Mouse (Mus musculus) hindbrain, embryonic 10.5 days (tissue): Measurements from ENCODE around the gene Nsun4. TPM values are rescaled to one million over a fixed set of nuclear protein-coding genes. Genes with fewer than 3 reads are reported as not detected.

Source experiments
- DNase-seq: peaks from one replicate; pipeline ENCODE4 v3.0.0-alpha.2; 2017; ENCODE audit warnings: low spot score
- H3K27ac ChIP-seq: fragments of 300-500 bp; sonication (generic); 2 replicates; pipeline ENCODE4 v1.5.1; 2016; ENCODE audit warnings: mild to moderate bottlenecking, moderate library complexity
- H3K27me3 ChIP-seq: fragments of 300-500 bp; sonication (generic); 2 replicates; pipeline ENCODE4 v1.6.1; 2016; ENCODE audit warnings: mild to moderate bottlenecking; ENCODE audit not compliant: poor library complexity, insufficient read depth, severe bottlenecking
- H3K36me3 ChIP-seq: fragments of 300-500 bp; sonication (generic); 2 replicates; pipeline ENCODE4 v1.6.1; 2016; ENCODE audit warnings: mild to moderate bottlenecking, moderate library complexity
- H3K4me1 ChIP-seq: fragments of 300-500 bp; sonication (generic); replicated peaks from 2 replicates; pipeline ENCODE4 v1.6.1; 2016; ENCODE audit warnings: mild to moderate bottlenecking
- H3K4me3 ChIP-seq: fragments of 300-500 bp; sonication (generic); 2 replicates; pipeline ENCODE4 v1.5.1; 2016; ENCODE audit warnings: mild to moderate bottlenecking, moderate library complexity
- H3K9me3 ChIP-seq: fragments of 300-500 bp; sonication (generic); 2 replicates; pipeline ENCODE4 v1.6.1; 2016; ENCODE audit warnings: mild to moderate bottlenecking, moderate library complexity
- WGBS: fragments of 180-500 bp; shearing (Covaris S2); methylation state at CpG from one replicate; pipeline ENCODE4 v1.1.7; 2016; 5-methylcytosine and 5-hydroxymethylcytosine counted together
- polyA plus RNA-seq: library from polyadenylated mRNA; unstranded; fragments of >200 nt; fragmentation: Nextera tagmentation; extraction: Ambion mirVana; gene quantifications from 2 replicates; pipeline ENCODE4 v1.2.1, GENCODE M21; 2016

Gene Nsun4
- polyA plus RNA-seq, 1 experiment from 2014 or later: 19.6 TPM

DNA sequence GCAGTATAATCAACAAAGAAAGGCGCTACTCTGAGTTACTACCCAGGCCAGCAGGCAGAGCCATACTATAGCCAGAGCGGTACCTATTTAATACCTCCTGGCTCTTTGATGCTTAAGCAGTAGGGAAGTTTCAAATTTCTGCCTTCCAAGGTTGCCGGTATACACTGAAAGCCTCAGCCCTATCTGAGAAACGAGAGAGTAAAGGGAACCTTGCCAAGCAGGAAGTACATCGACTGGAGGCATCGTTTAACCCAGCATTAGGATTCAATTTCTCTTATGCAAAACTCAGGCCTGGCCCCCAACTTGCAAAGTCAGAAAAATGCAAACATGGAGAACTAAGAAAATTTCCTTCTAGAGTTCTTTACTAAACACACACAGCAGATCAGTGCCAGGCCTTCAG, 16.4 kb upstream of the Nsun4 start:
- WGBS: 92% methylated on average over 6 of the region's 6 CpGs
- H3K27me3 ChIP-seq: no peaks in the 10 kb centered on the region
- peaks cover 19% of the 10 kb centered on the region for H3K4me1 ChIP-seq
- H3K4me3 ChIP-seq: no peak overlapping the region
- H3K9me3 ChIP-seq: no peaks in the 10 kb centered on the region
- H3K27ac ChIP-seq: no peak overlapping the region
- DNase-seq: no peak
- peaks cover 56% of the 10 kb centered on the region for H3K36me3 ChIP-seq

DNA sequence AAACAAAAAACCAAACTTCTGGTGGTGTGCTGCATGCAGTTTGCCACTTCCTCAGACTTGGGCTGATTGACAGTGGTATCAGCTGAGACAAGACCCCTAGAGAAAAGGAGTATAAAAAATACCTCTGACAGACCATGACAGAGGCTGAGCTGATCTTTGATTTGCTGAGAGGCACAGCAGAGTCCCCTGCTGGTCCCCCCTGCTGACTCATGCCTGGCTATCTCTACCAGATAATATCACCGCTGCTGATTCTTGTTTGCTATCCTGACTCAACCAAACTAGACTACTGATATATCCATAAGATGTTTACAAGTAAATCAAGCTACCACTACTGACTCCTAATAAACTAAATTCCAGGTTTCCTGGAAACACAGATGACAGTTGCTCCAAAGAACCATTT, 10.2 kb upstream of the Nsun4 start:
- H3K36me3 ChIP-seq: peaks cover 40% of the 10 kb centered on the region
- WGBS: 42% methylated on average over 1 of the region's 1 CpGs

DNA sequence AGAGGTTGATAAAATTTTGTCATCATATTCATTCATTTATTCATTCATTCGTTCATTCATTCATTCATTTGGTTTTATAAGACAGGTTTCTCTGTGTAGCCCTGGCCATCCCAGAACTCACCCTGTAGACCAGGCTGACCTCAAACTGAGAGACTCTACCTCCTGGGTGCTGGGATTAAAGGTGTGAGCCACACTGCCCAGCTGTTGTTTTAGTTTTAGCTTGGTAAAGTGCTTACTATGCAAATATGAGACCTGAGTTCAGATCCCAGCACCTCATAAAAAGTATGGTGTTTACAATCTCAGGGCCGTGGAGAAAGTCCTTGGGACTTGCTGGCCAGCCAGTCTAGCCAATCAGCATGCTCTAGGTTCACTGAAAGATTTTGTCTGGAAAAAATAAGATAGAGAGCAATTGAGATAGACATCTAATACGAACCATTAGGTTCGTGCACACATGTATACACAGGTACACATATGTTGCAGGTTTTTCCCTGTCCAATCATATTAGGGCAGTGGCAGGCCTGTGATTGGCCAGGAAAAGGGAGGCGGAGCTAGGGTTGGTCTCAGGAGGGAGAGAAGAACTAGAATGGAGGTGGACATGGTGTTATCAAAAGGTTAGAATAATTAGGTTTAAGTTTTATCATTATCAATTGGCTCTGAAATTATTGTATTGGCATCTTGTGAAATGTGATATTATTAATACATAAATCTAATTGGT, 5.5 kb upstream of the Nsun4 start:
- Histone ChIP-seq H3K27ac (no peak overlapping the region), H3K9me3 (no peaks in the 10 kb centered on the region), H3K4me3 (no peak overlapping the region), H3K4me1 (0 out of 2 replicates have a peak, but pooled peaks cover 3% of the 10 kb centered on the region), H3K27me3 (no peaks in the 10 kb centered on the region), H3K36me3 (no peaks in the 10 kb centered on the region)
- WGBS: 77% methylated on average over 5 of the region's 5 CpGs
- DNase-seq: no peak

More for the DNA sequence above, 10.2 kb upstream of the Nsun4 start:
- no peak for DNase-seq
- H3K4me1 ChIP-seq: no peaks in the 10 kb centered on the region
- H3K4me3 ChIP-seq: no peak overlapping the region
- no peaks in the 10 kb centered on the region for H3K27me3 ChIP-seq
- no peaks in the 10 kb centered on the region for H3K9me3 ChIP-seq
- H3K27ac ChIP-seq: no peak overlapping the region

DNA sequence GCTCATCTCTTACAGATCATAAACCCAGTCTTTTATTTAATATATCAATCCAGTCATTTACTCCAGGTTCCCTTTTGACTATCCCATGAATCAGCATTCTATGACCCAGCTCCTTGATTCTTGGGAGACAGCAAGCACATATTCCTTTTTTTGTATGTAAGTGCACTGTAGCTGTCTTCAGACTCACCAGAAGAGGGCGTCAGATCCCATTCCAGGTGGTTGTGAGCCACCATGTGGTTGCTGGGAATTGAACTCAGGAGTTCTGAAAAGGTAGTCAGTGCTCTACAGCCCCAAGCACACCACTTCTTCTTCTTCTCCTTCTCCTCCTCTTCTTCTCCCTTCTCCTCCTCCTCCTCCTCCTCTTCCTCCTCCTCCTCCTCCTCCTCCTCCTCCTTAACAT, 3.9 kb upstream of the Nsun4 start:
- 3% methylated on average over 1 of the region's 1 CpGs for WGBS
- H3K27me3 ChIP-seq: no peaks in the 10 kb centered on the region
- DNase-seq: no peak
- H3K4me1 ChIP-seq: peaks cover 9% of the 10 kb centered on the region
- no peak overlapping the region for H3K27ac ChIP-seq
- no peak overlapping the region for H3K4me3 ChIP-seq
- H3K9me3 ChIP-seq: no peaks in the 10 kb centered on the region
- H3K36me3 ChIP-seq: no peaks in the 10 kb centered on the region

DNA sequence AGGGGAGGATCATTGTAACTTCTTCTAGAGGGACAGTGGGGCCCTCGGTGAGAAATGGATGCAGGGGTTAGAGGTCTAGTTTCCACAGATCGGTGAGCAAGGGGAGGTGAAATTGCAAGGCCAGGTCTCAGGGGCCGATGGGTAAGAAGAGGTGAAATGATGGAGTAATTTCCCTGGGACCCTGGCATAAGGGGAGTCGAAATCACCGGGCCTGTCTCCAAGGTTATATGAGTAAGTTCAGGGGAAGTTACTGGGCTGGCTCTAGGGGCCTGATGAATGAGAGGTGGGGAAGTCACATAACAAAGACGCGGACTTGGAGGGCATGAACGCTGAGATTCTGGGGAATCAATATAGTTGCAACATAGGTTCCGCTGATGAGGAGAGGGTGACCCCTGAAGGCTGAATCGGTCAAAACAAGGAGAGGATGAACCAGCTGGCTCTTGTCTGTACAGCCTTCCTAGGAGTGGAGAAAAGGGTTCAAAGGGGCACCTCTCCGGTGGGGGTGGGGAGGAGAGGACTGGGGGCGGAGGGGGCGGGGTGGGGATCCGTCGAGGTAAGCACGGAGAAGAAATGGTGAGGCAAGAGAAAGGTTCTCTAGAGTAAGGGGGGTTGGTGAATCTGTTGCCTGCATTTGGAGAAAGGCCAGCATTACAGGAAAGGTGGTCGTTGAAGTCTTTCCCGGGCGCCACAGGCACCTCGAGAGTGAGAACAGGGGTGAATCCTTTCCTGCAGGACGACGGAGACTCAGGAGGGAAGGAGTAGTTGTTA, 966 bp downstream of the Nsun4 start:
- Histone ChIP-seq H3K27ac (peak overlapping the region; percentile 88), H3K27me3 (no peaks in the 10 kb centered on the region), H3K4me3 (peak overlapping the region; percentile 61), H3K36me3 (peaks cover 13% of the 10 kb centered on the region), H3K4me1 (peaks cover 16% of the 10 kb centered on the region), H3K9me3 (no peaks in the 10 kb centered on the region)
- 11% methylated on average over 22 of the region's 22 CpGs for WGBS
- DNase-seq: peak; percentile 55

DNA sequence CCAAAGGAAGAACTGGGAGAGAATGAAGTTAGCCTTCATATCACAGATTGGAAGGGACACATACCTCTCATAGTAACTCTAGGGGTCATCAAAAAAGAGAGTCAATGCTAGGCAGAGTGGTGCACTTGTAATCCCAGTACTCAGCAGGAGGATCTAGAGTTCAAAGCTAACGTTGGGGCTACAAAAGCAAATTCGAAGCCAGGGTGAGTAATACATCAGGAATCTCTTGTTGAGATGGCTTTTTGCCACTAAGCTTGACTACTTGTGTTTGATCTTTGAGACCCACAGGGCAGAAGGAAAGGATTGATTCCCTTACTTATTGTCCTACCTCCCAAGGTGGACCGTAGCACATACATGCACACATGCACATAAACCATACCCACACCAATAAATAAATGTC, 4.5 kb downstream of the Nsun4 start:
- Histone ChIP-seq H3K9me3 (no peaks in the 10 kb centered on the region), H3K36me3 (peaks cover 24% of the 10 kb centered on the region), H3K4me3 (no peak overlapping the region), H3K27me3 (no peaks in the 10 kb centered on the region), H3K27ac (no peak overlapping the region), H3K4me1 (peaks cover 13% of the 10 kb centered on the region)
- DNase-seq: no peak
- WGBS: 83% methylated on average over 3 of the region's 3 CpGs

DNA sequence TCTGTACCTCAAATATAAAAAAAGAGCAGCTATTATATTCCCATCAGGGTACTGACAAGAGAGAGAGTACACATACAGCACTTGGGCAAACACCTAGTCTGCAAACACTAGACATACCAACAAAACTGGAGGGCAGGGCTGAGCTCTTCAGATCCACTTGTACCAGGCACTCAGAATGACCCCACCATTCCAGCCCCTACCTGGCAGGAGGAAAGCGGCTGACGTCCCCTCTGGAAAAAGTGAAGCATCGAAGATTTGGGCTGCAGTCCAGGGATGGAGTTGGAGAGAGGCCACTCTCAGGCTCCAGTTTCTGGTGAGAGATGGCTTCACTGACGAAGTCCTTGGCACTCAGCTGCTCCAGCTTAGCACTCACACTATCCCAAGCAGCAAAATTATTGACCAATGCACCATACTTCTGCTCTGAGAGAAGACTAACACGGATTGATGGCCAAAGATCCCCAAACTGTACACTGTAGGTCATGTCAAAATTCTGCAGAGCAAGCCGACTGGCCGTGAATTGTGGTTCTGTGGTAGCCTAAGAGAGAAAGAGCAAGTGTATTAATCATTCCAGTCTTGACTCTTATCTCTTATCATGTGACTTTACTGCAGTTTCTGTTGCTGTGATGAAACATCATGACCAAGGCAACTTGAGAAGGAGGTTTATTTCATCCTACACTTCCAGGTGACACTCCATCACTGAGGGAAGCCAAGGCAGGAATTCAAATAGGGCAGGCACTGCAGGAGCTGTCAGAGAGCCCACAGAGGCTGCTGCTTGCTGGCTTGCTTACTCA, 5.4 kb downstream of the Nsun4 start:
- H3K27me3 ChIP-seq: no peaks in the 10 kb centered on the region
- peaks cover 13% of the 10 kb centered on the region for H3K4me1 ChIP-seq
- H3K9me3 ChIP-seq: no peaks in the 10 kb centered on the region
- no peak overlapping the region for H3K4me3 ChIP-seq
- peaks cover 30% of the 10 kb centered on the region for H3K36me3 ChIP-seq
- WGBS: 84% methylated on average over 7 of the region's 7 CpGs
- H3K27ac ChIP-seq: no peak overlapping the region
- DNase-seq: no peak

DNA sequence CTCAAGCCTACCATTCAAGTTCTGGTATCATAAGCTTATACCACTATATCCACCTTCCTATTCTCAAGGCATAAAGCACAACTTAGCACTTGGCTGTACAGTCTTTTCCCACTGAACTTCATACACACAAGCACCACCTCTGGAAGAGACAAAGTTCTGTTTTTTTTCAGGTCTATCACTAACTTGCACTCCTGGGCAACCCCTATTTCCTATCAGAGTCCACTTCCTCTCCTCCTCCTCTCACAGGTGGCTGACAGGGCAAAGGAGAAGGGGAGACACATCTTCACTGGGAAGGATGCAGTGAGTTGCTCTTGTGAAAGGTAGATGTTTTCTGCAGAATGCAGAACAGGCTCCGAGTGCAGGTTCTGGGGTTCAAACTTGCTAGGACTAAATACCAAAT, 6.0 kb downstream of the Nsun4 start:
- no peaks in the 10 kb centered on the region for H3K9me3 ChIP-seq
- no peak for DNase-seq
- peaks cover 9% of the 10 kb centered on the region for H3K4me1 ChIP-seq
- 97% methylated on average over 1 of the region's 1 CpGs for WGBS
- peaks cover 36% of the 10 kb centered on the region for H3K36me3 ChIP-seq
- H3K4me3 ChIP-seq: no peak overlapping the region
- no peak overlapping the region for H3K27ac ChIP-seq
- H3K27me3 ChIP-seq: no peaks in the 10 kb centered on the region

DNA sequence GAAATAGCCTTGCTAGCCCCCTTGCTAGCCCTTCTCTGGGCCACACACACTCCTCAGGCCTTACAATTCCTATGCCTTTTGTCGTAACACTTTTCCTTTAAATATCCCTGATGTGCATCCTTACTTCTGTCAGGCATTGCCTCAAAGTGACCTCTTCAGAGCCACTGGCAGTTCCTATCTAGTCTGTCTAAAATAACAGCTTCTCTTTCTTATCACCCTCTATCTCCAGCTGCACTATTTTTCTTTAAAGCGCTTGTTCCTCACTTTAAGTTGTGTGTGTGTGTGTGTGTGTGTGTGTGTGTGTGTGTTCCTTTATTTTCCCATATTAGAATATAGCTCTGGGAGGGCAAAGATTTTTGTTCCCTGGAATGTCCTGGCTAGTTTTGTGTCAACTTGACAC, 7.1 kb downstream of the Nsun4 start:
- Histone ChIP-seq H3K27ac (no peak overlapping the region), H3K4me3 (no peak overlapping the region), H3K27me3 (no peaks in the 10 kb centered on the region), H3K36me3 (peaks cover 46% of the 10 kb centered on the region), H3K9me3 (no peaks in the 10 kb centered on the region), H3K4me1 (no peaks in the 10 kb centered on the region)
- no peak for DNase-seq
- 95% methylated on average over 2 of the region's 2 CpGs for WGBS

DNA sequence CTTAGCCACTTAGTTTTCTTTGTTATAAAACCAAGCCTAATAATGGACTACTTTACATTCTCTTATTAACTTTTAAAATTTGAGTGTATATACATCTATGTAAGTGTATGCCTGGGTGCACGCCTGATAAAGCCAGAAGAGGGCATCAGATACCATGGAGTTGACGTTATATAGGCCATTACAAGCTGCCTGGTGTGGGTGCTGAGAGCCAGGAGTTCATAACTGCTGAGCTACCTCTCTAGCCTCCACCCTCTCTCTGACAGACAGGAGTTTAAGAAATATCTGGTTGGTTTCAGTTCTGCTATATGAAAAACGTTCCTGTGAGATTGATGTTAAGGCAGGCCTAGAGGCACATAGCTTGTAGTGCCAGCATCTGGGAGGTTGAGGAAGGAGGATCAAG, 11.5 kb downstream of the Nsun4 start:
- H3K4me1 ChIP-seq: no peaks in the 10 kb centered on the region
- no peak overlapping the region for H3K4me3 ChIP-seq
- peaks cover 54% of the 10 kb centered on the region for H3K36me3 ChIP-seq
- no peak for DNase-seq
- no peak overlapping the region for H3K27ac ChIP-seq
- no peaks in the 10 kb centered on the region for H3K9me3 ChIP-seq
- no peaks in the 10 kb centered on the region for H3K27me3 ChIP-seq
- WGBS: 82% methylated on average over 3 of the region's 3 CpGs

DNA sequence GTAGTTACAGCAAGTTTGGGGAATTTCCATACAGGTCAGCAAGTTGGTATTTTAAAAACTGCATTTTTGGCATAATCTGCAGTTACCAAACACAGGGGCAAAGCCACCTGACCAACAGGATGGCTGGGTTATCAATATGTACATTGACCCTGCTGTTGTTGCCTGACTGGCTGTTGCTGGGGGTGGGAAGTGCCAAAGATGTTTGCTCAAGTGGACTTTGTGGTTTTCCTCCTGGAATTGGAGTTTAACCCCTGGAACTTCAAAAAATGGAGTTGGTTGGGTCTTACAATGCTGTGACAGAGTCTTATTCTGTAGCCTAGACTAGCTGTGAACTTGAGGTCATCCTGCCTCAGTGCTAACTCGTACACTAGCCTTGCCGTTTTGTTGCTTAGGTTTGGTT, 13.2 kb downstream of the Nsun4 start:
- H3K27me3 ChIP-seq: no peaks in the 10 kb centered on the region
- no peak for DNase-seq
- 88% methylated on average over 2 of the region's 2 CpGs for WGBS
- H3K27ac ChIP-seq: no peak overlapping the region
- no peaks in the 10 kb centered on the region for H3K4me1 ChIP-seq
- no peaks in the 10 kb centered on the region for H3K9me3 ChIP-seq
- no peak overlapping the region for H3K4me3 ChIP-seq
- peaks cover 65% of the 10 kb centered on the region for H3K36me3 ChIP-seq

DNA sequence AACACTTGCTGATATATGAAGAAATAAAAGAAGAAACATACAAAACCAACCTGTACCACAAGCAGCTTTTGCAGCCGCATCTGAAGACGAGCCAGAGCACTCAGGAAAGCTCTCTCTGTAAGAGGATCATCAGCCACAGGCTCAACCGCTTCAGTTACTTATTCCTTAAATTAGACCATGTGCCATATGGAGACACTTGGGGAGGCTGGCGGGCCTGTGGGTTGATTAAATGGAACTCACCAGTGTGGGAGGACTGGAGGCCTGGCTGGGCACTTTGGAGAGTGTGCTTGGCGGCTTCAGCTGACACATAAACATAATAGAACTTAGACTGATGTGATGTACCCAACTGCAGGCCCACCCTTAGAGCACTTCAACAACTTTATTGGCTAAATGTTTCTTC, 20.3 kb downstream of the Nsun4 start:
- no peak for DNase-seq
- Histone ChIP-seq H3K27me3 (no peaks in the 10 kb centered on the region), H3K36me3 (peaks cover 58% of the 10 kb centered on the region), H3K9me3 (no peaks in the 10 kb centered on the region), H3K4me1 (no peaks in the 10 kb centered on the region), H3K4me3 (no peak overlapping the region), H3K27ac (no peak overlapping the region)
- WGBS: 88% methylated on average over 5 of the region's 5 CpGs

DNA sequence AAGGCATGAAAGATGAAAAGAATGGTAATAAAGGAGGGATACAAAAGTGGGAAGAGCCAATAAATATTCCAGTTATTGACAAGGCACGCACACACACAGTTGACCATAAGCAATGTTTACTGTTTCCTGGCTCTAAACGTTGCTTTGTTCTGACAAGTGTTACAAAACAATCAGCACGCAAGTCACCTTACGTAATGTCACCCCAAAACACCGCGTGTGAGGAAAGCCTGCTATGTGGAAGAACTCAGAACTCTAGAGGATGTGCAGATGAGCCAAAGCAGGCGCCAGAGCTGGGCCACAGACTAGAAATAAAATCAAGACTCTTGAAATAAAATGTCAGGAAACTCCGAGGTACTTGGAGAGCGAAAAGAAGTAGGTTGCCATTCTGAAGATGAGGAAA, 20.8 kb downstream of the Nsun4 start:
- H3K36me3 ChIP-seq: peaks cover 58% of the 10 kb centered on the region
- H3K4me1 ChIP-seq: no peaks in the 10 kb centered on the region
- no peaks in the 10 kb centered on the region for H3K27me3 ChIP-seq
- DNase-seq: no peak
- H3K4me3 ChIP-seq: no peak overlapping the region
- 89% methylated on average over 9 of the region's 9 CpGs for WGBS
- no peak overlapping the region for H3K27ac ChIP-seq
- no peaks in the 10 kb centered on the region for H3K9me3 ChIP-seq
